Mouse (Mus musculus) gastrocnemius, postnatal 14 days (tissue): Measurements from ENCODE around the gene Fbxo10. TPM values are rescaled to one million over a fixed set of nuclear protein-coding genes. Genes with fewer than 3 reads are reported as not detected.
A peak's percentile ranks its signal among the peaks of the same experiment; 100 is the strongest.
"Not testable (repeated sequence)": the region's sequence is repeated elsewhere in the genome, so short reads cannot be mapped to it uniquely, and the experiment has no call there.

Experiments used
- DNase-seq: peaks from one replicate; pipeline ENCODE4 v3.0.0; 2021; ENCODE audit warnings: mixed read lengths
- intact Hi-C: fragments of 180-260 bp; cut with DNase I; formaldehyde crosslinking; loops from one replicate; pipeline ENCODE4 v1.15.1; 2025; ENCODE audit warnings: low total_unique reads
- long read RNA-seq, 2 experiments: library from polyadenylated mRNA; stranded (forward); transcript quantifications; one replicate each; pipeline ENCODE4 v2.0.0; 2021
- total RNA-seq, 2 experiments: library from RNA; stranded (reverse); gene quantifications; 2 replicates each; pipeline ENCODE4 v1.2.3; 2021

Gene Fbxo10
- total RNA-seq = 1 to 10 TPM; 3.3 to 4.3 TPM
- long read RNA-seq, experiment 1, partial matches to known transcripts = 3 of 3 reads
- long read RNA-seq, experiment 1, other reads (novel, unspliced or antisense) = 0 of 3 reads
- long read RNA-seq, experiment 2, full-length matches to known transcripts = 1 of 2 reads
- long read RNA-seq, experiment 2, partial matches to known transcripts = 1 of 2 reads
- long read RNA-seq, experiment 2, other reads (novel, unspliced or antisense) = 0 of 2 reads

DNA sequence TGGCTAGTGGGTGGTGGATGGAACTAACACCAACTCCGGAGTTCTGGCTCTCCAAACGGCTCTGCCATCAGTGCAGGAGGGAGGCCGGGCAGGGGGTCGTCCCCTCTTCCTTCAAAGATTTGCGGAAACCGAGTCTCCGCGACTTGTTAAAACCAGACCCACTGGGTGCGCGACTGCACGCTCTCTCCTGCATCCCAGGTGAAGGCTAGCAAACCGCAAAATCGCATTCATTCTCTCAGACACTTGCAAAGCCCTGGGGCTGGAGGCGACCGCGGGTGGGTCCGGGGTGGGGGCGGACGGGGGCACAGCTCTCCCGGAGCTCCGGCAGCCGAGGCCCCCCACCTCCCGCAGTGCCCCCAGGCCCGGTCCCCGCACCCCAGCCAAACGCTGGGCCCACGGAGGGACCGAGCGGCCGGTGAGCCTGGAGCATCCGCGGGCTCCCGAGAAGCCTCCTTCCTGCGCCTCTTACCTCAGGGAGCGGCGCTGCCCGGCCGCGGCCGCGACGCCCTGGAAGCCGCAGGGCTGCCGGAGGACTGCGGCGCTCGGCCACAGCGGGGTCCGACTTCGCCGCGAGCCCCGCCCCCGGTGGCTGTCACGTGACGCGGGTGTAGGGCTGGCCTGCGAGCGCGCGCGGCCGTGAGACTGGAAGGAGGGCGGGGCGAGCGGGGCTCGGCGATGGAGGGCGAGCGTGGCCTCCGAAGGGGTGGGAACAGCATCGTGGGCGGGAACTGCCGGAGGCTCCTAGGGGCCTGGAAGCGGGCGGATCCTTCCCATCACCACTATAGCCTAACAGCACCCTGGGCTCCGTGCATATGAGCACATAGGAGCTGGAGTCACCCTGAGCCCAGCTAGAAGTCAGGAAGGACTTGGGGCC is at the start of gene Fbxo10:
Gene Fbxo10, minus strand, starts transcription at position 584 of the 874 bp plus-strand sequence.
- intact Hi-C loops = no loop called here
- DNase-seq = peak; percentile 96

DNA sequence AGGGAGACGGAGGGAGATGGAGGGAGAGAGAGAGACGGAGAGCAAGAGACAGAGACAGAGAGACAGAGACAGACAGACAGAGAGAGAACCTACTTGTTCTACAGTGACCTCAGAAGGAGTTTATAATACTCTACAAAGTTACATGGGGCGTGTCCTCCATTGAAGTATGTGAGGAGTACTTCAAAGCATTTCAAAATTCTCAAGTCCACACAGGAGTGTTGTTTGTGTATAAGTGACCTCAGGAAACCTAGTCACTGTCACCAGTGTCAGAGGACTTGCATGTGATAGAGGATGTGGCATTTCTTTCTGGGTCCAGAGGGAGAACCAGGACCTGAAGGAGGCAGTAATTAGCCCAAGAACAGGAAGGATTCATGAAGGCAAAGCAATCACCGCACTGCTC is 46.6 kb upstream of the Fbxo10 start:
- intact Hi-C loops = no loop called here

DNA sequence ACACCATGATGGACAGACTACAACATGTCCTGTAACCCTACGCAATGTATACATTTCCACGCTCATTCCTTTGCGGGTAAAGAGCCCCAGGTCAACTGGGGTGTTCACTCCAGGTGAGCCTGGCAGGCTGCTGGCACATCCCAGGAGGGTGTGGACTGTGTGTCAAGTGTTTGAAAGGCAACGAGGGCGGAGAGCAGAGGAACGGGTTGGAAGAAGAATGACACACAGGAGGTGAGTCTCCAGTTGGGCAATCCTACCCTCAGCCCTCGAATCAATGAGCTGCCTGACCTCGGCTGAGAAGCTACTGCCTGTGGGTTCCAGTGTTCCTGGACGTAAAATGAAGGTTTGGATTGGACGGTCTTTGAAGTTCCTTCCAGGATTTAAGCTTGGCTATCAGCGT is 36.9 kb upstream of the Fbxo10 start:
- DNase-seq = no peak
- intact Hi-C loops = no loop called here

More for the DNA sequence above, 46.6 kb upstream of the Fbxo10 start:
- DNase-seq = no peak

DNA sequence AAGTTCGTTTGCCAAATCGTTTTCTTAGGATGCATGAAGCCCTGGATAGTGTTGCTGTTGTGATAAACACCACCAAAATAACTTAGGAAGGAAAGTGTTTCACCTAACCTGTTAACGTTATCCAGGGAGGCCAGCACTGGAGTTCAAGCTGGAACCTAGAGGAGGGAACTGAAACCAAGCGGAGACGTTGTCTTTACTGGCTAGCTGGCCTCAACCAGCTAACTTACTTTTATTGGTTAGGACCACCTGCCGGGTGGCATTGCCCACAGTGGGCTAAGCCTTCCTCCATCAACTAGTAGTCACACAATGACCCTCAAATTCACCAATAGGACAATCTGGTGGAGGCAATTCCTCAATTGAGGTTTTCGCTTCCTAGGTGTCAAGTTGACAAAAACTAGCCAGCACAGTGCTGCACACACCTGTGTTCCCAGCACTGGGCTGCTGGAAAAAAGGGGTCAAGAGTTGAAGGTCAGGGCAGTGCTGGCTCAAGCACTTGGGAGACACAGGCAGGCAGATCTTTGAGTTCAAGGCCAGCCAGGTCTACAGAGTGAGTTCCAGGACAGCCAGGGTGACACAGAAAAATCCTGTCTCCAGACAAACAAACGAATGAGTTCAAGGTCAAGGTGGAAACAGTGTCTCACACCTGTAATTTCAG is 24.2 kb upstream of the Fbxo10 start:
- intact Hi-C loops = no loop called here
- no peak for DNase-seq

GRCm38 (mm10) chr4:45107601-45108277 is 23.3 kb upstream of the Fbxo10 start, which contains the start of gene Tomm5:
Gene Tomm5, minus strand, starts transcription at chr4:45108114.
- DNase-seq = peak; percentile 89
- intact Hi-C loops = no loop called here

DNA sequence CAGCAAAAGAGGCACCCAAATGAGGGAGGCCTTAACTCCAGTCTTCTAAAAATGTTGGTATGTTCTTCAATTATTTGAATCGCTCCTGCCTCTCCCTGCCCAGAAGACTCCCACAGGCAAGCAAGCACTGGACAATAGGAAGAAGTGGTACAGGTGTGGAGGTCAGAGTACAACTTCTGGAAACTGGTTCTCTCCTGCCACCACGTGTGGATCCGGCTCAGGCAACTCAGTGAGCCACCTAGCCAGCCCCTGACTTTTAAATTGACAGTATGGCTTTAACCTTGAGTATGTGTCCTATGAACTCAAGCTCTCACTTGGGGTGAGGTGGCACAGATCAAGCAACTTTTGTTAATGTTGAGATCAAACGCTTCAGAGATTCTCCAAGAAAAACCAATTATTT is 22.7 kb upstream of the Fbxo10 start:
- intact Hi-C loops = no loop called here
- no peak for DNase-seq

DNA sequence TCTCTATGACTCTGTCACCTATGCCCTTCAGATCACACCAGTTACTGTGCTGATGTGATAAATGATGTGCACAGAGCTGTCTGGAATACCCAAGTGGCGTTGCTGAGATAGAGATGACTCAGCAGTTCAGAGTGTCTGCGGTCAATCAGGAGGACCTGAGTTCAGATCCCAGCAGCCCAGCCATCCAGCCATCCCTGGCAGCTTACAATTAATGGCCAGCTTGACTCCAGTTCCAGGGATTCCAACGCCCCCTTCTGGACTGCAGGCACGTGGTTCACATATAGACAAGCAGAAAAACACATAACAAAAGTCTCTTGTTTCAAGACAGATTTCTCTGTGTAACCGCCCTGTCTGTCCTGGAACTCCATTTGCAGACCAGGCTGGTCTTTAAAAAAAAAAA is 22.0 kb upstream of the Fbxo10 start:
- intact Hi-C loops = no loop called here
- no peak for DNase-seq

DNA sequence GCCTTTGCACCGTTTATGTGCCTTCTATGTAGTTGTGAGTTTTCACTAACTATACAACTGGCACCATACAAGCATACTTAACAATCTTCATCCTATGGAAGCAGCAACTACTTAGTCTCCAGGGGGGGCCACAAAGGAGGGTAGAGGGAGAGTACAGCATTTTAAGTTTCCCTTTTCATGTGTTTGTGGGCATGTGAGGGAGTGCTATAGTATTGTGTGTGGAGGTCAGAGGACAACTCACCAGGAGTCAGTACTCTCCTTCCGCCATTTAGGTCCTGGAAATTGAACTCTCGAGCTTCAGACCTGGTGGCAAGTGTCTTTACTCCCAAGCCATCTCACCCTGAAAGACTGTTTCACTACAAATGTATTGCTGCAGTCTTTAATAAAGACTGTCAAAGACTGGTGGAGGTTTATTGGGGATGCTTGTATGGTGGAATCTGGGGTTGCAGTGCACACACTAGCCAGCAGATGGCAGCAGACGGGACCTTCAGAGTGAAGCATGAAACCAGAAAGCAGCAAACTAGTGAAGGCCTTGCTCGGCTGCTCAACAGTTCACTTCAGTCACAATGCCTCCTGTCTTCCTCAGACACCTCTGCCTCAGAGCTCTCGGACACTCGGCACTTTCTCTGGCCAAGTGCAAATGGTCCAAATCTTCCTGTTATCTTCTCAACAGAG is 12.9 kb upstream of the Fbxo10 start:
- intact Hi-C loops = loop anchor here (5.0 kb wide), 1 partner anchor 185 kb away; no protein-coding TSS in a partner anchor
- peak; percentile 37 for DNase-seq

GRCm38 (mm10) chr4:45084895-45085290 is 489 bp upstream of the Fbxo10 start:
- intact Hi-C loops = no loop called here
- DNase-seq = no peak

- DNase-seq = no peak
- intact Hi-C loops = no loop called here
Measured at GRCm38 (mm10) chr4:45083487-45083886, 917 bp downstream of the Fbxo10 start.

DNA sequence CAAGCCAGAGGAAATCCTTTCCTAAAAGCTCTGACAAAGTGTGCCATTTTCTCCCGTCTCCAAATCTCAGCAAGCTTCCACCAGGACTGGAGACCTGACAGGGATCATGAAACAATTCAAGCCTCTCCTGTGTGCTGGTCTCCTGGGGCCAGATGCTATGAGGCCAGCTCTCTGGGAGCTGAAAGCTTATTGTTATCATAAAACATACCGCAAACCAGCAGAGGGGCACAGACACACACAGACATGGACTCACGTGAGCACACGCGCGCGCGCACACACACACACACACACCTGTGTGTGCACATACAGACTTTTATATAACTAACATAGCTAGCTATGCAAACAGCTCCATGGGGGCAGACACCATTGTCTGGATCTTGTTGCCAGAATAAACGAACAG is 1.5 kb downstream of the Fbxo10 start:
- DNase-seq = no peak
- intact Hi-C loops = no loop called here

DNA sequence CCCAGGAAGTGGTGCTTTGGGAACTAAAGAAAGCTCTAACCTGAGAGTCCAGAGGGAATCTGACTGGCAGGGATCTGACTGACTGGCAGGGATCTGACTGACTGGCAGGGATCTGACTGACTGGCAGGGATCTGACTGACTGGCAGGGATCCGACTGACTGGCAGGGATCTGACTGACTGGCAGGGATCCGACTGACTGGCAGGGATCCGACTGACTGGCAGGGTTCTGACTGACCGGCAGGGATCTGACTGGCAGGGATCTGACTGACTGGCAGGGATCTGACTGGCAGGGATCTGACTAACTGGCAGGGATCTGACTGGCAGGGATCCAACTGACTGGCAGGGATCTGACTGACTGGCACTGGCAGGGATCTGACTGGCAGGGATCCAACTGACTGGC is 3.4 kb downstream of the Fbxo10 start:
- intact Hi-C loops = not testable (repeated sequence)

GRCm38 (mm10) chr4:45073544-45073943 is 10.9 kb downstream of the Fbxo10 start:
- no peak for DNase-seq
- intact Hi-C loops = no loop called here

More for the DNA sequence above, 3.4 kb downstream of the Fbxo10 start:
- not testable (repeated sequence) for DNase-seq

GRCm38 (mm10) chr4:45072261-45072973 is 12.0 kb downstream of the Fbxo10 start:
- intact Hi-C loops = no loop called here
- DNase-seq = no peak

DNA sequence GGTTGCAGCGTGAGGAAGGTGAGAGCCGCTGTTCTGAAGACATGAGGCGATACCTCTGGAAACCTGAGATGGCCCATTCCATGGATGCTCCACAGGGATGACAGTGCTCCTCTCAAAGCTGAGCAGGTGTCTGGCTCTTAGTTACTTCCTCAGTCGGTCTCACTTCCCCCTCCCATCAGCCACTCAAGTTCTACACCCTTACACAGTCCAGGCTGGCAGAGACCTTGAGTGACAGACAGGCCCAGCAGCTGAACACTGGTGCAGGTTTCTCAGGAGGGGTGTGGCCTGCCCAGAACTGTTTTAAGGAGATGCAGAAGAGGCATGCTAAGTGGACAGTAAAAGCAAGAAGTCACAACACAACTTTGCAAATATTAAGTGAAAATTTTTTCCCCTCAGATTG is 16.7 kb downstream of the Fbxo10 start:
- intact Hi-C loops = no loop called here
- DNase-seq = no peak

- intact Hi-C loops = no loop called here
- DNase-seq = no peak
Measured at GRCm38 (mm10) chr4:45066036-45066730, 18.2 kb downstream of the Fbxo10 start.

- intact Hi-C loops = no loop called here
- no peak for DNase-seq
Measured at GRCm38 (mm10) chr4:45064577-45064976, 19.8 kb downstream of the Fbxo10 start.

DNA sequence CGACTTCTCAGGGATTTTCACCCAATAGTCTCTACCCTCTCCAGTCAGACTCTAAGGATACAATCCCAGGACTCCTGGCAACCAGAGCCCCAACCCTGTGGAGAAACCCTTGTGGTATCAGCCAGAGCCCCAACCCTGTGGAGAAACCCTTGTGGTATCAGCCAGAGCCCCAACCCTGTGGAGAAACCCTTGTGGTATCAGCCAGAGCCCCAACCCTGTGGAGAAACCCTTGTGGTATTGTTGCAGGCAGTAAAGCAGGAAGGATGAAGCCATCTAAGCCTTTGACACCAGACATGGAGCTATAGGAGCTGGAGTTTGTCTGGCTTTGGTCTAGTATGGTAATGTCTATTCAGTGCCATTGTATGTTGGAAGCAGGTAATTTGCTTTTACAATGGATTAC is 20.6 kb downstream of the Fbxo10 start:
- DNase-seq, intact Hi-C loops: not testable (repeated sequence)
